Mouse (Mus musculus): ENCODE measurements around the gene Myl4. TPM values are rescaled to one million over a fixed set of nuclear protein-coding genes. Genes with fewer than 3 reads are reported as not detected.

Myl4 gene
- total RNA-seq, 1 experiment = 9.1 TPM

GRCm38 (mm10) chr11:104558651-104559403, 8.4 kb downstream of the Myl4 start:
- Histone ChIP-seq H3K4me3 (ENCODE audit: insufficient read depth in 1 of 2, low read depth in 1 of 2, low read length in 2 of 2, poor library complexity in 1 of 2, severe bottlenecking in 1 of 2) (no peak overlapping the region), H3K36me3 (ENCODE audit: control insufficient read depth, insufficient read depth, low read length, poor library complexity, severe bottlenecking) (no peaks in the 10 kb centered on the region), H3K27ac (ENCODE audit: insufficient read depth, low read depth, low read length, poor library complexity, severe bottlenecking) (no peak overlapping the region), H3K9me3 (ENCODE audit: control insufficient read depth, insufficient read depth, low read depth, low read length) (no peaks in the 10 kb centered on the region), H3K9ac (ENCODE audit: insufficient read depth, low read depth, low read length, poor library complexity, severe bottlenecking) (no peak overlapping the region), H3K4me1 (ENCODE audit: control insufficient read depth in 2 of 2, insufficient read depth in 2 of 2, low read length in 2 of 2, poor library complexity in 1 of 2) (no peaks in the 10 kb centered on the region; a peak in 1 of 4 replicates)
- no peak for DNase-seq (ENCODE audit: low read depth, low spot score)
- in situ Hi-C loops (cut with MboI; ENCODE audit: low sequenced_read_pairs in 2 of 2, unreplicated experiment in 2 of 2) = no loop called here
- TF ChIP-seq ZNF384 (IDR thresholded peaks at IDR 0.05; ENCODE audit: low read depth, low read length) (no peak), MAFK (IDR thresholded peaks at IDR 0.05; ENCODE audit: insufficient read depth, low read depth, low read length) (no peak), ZC3H11A (IDR thresholded peaks at IDR 0.05; ENCODE audit: borderline replicate concordance, low read depth, low read length) (no peak), HCFC1 (IDR thresholded peaks at IDR 0.05; ENCODE audit: borderline replicate concordance, insufficient read depth, low read length) (no peak), CHD2 (IDR thresholded peaks at IDR 0.05; ENCODE audit: low read depth, low read length) (no peak)

GRCm38 (mm10) chr11:104560971-104561370, 10.5 kb downstream of the Myl4 start:
- H3K9ac ChIP-seq (ENCODE audit: insufficient read depth, low read depth, low read length, poor library complexity, severe bottlenecking) = no peak overlapping the region
- TF ChIP-seq ZNF384 (IDR thresholded peaks at IDR 0.05; ENCODE audit: low read depth, low read length) (no peak), CHD2 (IDR thresholded peaks at IDR 0.05; ENCODE audit: low read depth, low read length) (no peak), ZC3H11A (IDR thresholded peaks at IDR 0.05; ENCODE audit: borderline replicate concordance, low read depth, low read length) (no peak), MAFK (IDR thresholded peaks at IDR 0.05; ENCODE audit: insufficient read depth, low read depth, low read length) (no peak), HCFC1 (IDR thresholded peaks at IDR 0.05; ENCODE audit: borderline replicate concordance, insufficient read depth, low read length) (no peak)
- H3K4me1 ChIP-seq (ENCODE audit: control insufficient read depth in 2 of 2, insufficient read depth in 2 of 2, low read length in 2 of 2, poor library complexity in 1 of 2) = no peaks in the 10 kb centered on the region; a peak in 1 of 4 replicates
- H3K36me3 ChIP-seq (ENCODE audit: control insufficient read depth, insufficient read depth, low read length, poor library complexity, severe bottlenecking) = no peaks in the 10 kb centered on the region
- H3K9me3 ChIP-seq (ENCODE audit: control insufficient read depth, insufficient read depth, low read depth, low read length) = no peaks in the 10 kb centered on the region
- H3K4me3 ChIP-seq (ENCODE audit: insufficient read depth in 1 of 2, low read depth in 1 of 2, low read length in 2 of 2, poor library complexity in 1 of 2, severe bottlenecking in 1 of 2) = no peak overlapping the region
- H3K27ac ChIP-seq (ENCODE audit: insufficient read depth, low read depth, low read length, poor library complexity, severe bottlenecking) = no peak overlapping the region
- no peak for DNase-seq (ENCODE audit: low read depth, low spot score)
- in situ Hi-C loops (cut with MboI; ENCODE audit: low sequenced_read_pairs in 2 of 2, unreplicated experiment in 2 of 2) = no loop called here

- TF ChIP-seq ZNF384 (IDR thresholded peaks at IDR 0.05; ENCODE audit: low read depth, low read length) (no peak), CHD2 (IDR thresholded peaks at IDR 0.05; ENCODE audit: low read depth, low read length) (no peak), MAFK (IDR thresholded peaks at IDR 0.05; ENCODE audit: insufficient read depth, low read depth, low read length) (no peak), ZC3H11A (IDR thresholded peaks at IDR 0.05; ENCODE audit: borderline replicate concordance, low read depth, low read length) (no peak), HCFC1 (IDR thresholded peaks at IDR 0.05; ENCODE audit: borderline replicate concordance, insufficient read depth, low read length) (no peak)
- Histone ChIP-seq H3K4me1 (ENCODE audit: control insufficient read depth in 2 of 2, insufficient read depth in 2 of 2, low read length in 2 of 2, poor library complexity in 1 of 2) (no peaks in the 10 kb centered on the region; a peak in 1 of 4 replicates), H3K4me3 (ENCODE audit: insufficient read depth in 1 of 2, low read depth in 1 of 2, low read length in 2 of 2, poor library complexity in 1 of 2, severe bottlenecking in 1 of 2) (no peak overlapping the region), H3K9ac (ENCODE audit: insufficient read depth, low read depth, low read length, poor library complexity, severe bottlenecking) (no peak overlapping the region), H3K9me3 (ENCODE audit: control insufficient read depth, insufficient read depth, low read depth, low read length) (no peaks in the 10 kb centered on the region), H3K36me3 (ENCODE audit: control insufficient read depth, insufficient read depth, low read length, poor library complexity, severe bottlenecking) (no peaks in the 10 kb centered on the region), H3K27ac (ENCODE audit: insufficient read depth, low read depth, low read length, poor library complexity, severe bottlenecking) (no peak overlapping the region)
- DNase-seq (ENCODE audit: low read depth, low spot score) = no peak
- in situ Hi-C loops (cut with MboI; ENCODE audit: low sequenced_read_pairs in 2 of 2, unreplicated experiment in 2 of 2) = no loop called here
These were observed 13.0 kb downstream of the Myl4 start for GRCm38 (mm10) chr11:104563496-104563895.

GRCm38 (mm10) chr11:104565172-104565571, 14.7 kb downstream of the Myl4 start:
- DNase-seq (ENCODE audit: low read depth, low spot score) = no peak
- Histone ChIP-seq H3K36me3 (ENCODE audit: control insufficient read depth, insufficient read depth, low read length, poor library complexity, severe bottlenecking) (no peaks in the 10 kb centered on the region), H3K27ac (ENCODE audit: insufficient read depth, low read depth, low read length, poor library complexity, severe bottlenecking) (no peak overlapping the region), H3K9me3 (ENCODE audit: control insufficient read depth, insufficient read depth, low read depth, low read length) (no peaks in the 10 kb centered on the region), H3K4me3 (ENCODE audit: insufficient read depth in 1 of 2, low read depth in 1 of 2, low read length in 2 of 2, poor library complexity in 1 of 2, severe bottlenecking in 1 of 2) (no peak overlapping the region), H3K4me1 (ENCODE audit: control insufficient read depth in 2 of 2, insufficient read depth in 2 of 2, low read length in 2 of 2, poor library complexity in 1 of 2) (no peaks in the 10 kb centered on the region), H3K9ac (ENCODE audit: insufficient read depth, low read depth, low read length, poor library complexity, severe bottlenecking) (no peak overlapping the region)
- in situ Hi-C loops (cut with MboI; ENCODE audit: low sequenced_read_pairs in 2 of 2, unreplicated experiment in 2 of 2) = no loop called here
- TF ChIP-seq ZNF384 (IDR thresholded peaks at IDR 0.05; ENCODE audit: low read depth, low read length) (no peak), CHD2 (IDR thresholded peaks at IDR 0.05; ENCODE audit: low read depth, low read length) (no peak), ZC3H11A (IDR thresholded peaks at IDR 0.05; ENCODE audit: borderline replicate concordance, low read depth, low read length) (no peak), HCFC1 (IDR thresholded peaks at IDR 0.05; ENCODE audit: borderline replicate concordance, insufficient read depth, low read length) (no peak), MAFK (IDR thresholded peaks at IDR 0.05; ENCODE audit: insufficient read depth, low read depth, low read length) (no peak)
